Mouse (Mus musculus): ENCODE data around the gene Kcnb1.
"Not testable (repeated sequence)": the region's sequence is repeated elsewhere in the genome, so short reads cannot be mapped to it uniquely, and the experiment has no call there.

Kcnb1 gene

GRCm38 (mm10) chr2:167205918-167206629 lies 16.1 kb upstream of the Kcnb1 start:
- DNase-seq (ENCODE audit: low spot score in 2 of 2): no peak

GRCm38 (mm10) chr2:167204686-167205085 lies 14.7 kb upstream of the Kcnb1 start:
- DNase-seq (ENCODE audit: low spot score in 2 of 2): not testable (repeated sequence)

GRCm38 (mm10) chr2:167203505-167204166 lies 13.7 kb upstream of the Kcnb1 start:
- DNase-seq (ENCODE audit: low spot score in 2 of 2): no peak

- DNase-seq (ENCODE audit: low spot score in 2 of 2): no peak
These were observed 11.7 kb upstream of the Kcnb1 start for GRCm38 (mm10) chr2:167201463-167202291.

GRCm38 (mm10) chr2:167198660-167199427 lies 8.9 kb upstream of the Kcnb1 start:
- DNase-seq (ENCODE audit: low spot score in 2 of 2): no peak

GRCm38 (mm10) chr2:167193361-167193760 lies 3.4 kb upstream of the Kcnb1 start:
- DNase-seq (ENCODE audit: low spot score in 2 of 2): no peak

- DNase-seq (ENCODE audit: low spot score in 2 of 2): peak in 1 of 2 experiments; percentile 8
These were observed 472 bp downstream of the Kcnb1 start for GRCm38 (mm10) chr2:167189291-167190075.

GRCm38 (mm10) chr2:167188315-167189207 lies 1.4 kb downstream of the Kcnb1 start:
- peak; percentile 52 to 61 for DNase-seq (ENCODE audit: low spot score in 2 of 2)

GRCm38 (mm10) chr2:167187119-167187518 lies 2.8 kb downstream of the Kcnb1 start:
- DNase-seq (ENCODE audit: low spot score in 2 of 2): no peak

- no peak for DNase-seq (ENCODE audit: low spot score in 2 of 2)
These were observed 3.4 kb downstream of the Kcnb1 start for GRCm38 (mm10) chr2:167186544-167186943.

GRCm38 (mm10) chr2:167186003-167186402 lies 4.0 kb downstream of the Kcnb1 start:
- no peak for DNase-seq (ENCODE audit: low spot score in 2 of 2)

GRCm38 (mm10) chr2:167185432-167185831 lies 4.5 kb downstream of the Kcnb1 start:
- no peak for DNase-seq (ENCODE audit: low spot score in 2 of 2)

GRCm38 (mm10) chr2:167181662-167182389 lies 8.1 kb downstream of the Kcnb1 start:
- DNase-seq (ENCODE audit: low spot score in 2 of 2): no peak

GRCm38 (mm10) chr2:167181096-167181495 lies 8.9 kb downstream of the Kcnb1 start:
- no peak for DNase-seq (ENCODE audit: low spot score in 2 of 2)

- peak in 1 of 2 experiments; percentile 6 for DNase-seq (ENCODE audit: low spot score in 2 of 2)
These were observed 10.7 kb downstream of the Kcnb1 start for GRCm38 (mm10) chr2:167179301-167179700.

- no peak for DNase-seq (ENCODE audit: low spot score in 2 of 2)
These were observed 12.7 kb downstream of the Kcnb1 start for GRCm38 (mm10) chr2:167177231-167177641.

GRCm38 (mm10) chr2:167175284-167175683 lies 14.7 kb downstream of the Kcnb1 start:
- no peak for DNase-seq (ENCODE audit: low spot score in 2 of 2)

- no peak for DNase-seq (ENCODE audit: low spot score in 2 of 2)
These were observed 16.7 kb downstream of the Kcnb1 start for GRCm38 (mm10) chr2:167173051-167173875.

Data from spleen, postnatal 36 days (tissue).